Mouse (Mus musculus): ENCODE data around the gene Rab26. TPM values are rescaled to one million over a fixed set of nuclear protein-coding genes. Genes with fewer than 3 reads are reported as not detected.
A peak's percentile ranks its signal among the peaks of the same experiment; 100 is the strongest.

The Rab26 gene
- polyA plus RNA-seq, 1 experiment from 2014 or later: 3.3 TPM

GRCm38 (mm10) chr17:24528560-24528918 lies 5.5 kb downstream of the Rab26 start:
- Histone ChIP-seq H3K4me3 (peak overlapping the region; percentile 87), H3K36me3 (peaks cover 6% of the 10 kb centered on the region; the same call in 1 of the 2 replicates), H3K27ac (peak overlapping the region; percentile 72), H3K9ac (peak overlapping the region; percentile 79), H3K4me1 (peaks cover 57% of the 10 kb centered on the region), H3K27me3 (no peaks in the 10 kb centered on the region), H3K4me2 (peak overlapping the region; percentile 63), H3K9me3 (no peaks in the 10 kb centered on the region)
- WGBS: 0% methylated on average over 8 of the region's 8 CpGs
- no peak for ATAC-seq (ENCODE audit: borderline replicate concordance, extremely low read depth, low FRiP score, low TSS enrichment)

DNA sequence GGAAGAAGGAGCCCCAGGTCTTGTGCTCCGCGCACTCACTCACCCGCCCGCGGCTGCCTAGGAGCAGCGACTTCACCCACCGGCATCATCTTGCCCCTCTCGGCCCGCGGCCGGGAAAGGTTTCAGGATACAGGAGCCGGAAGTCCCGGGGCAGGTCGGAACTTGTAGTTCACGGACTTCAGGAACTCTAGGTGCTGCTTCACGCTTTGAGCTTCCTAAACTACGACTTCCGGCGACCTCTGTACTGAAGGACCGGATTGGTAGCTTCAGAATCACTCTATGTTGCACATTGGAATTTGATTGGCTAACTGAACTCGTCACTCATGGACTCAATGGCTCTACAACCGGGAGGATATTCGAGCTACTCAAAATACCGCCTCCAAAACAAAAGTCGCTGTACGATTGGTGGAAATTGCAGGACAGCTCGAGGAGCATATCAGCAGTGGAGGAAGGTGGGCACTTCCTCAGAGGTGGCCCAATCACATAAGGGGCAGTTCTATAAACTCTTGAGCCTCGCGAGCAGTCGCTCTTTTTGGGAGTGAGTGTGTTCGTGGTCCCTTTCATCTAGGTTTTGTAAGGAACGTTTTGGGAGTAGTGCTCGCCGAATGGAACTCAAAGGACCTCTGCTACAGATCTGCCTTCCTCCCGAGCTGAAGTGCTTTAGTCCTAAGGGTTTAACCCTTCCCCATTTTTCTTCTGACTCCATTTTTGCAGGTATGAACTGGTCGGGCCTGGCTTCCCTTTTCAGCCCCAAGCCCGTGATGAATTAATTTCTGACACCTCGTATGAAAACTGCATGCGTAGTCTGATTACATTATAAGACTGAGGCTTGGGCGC lies 6.1 kb downstream of the Rab26 start, which contains the start of gene Traf7:
Gene Traf7, minus strand, starts transcription at position 216 of the 837 bp plus-strand sequence.
- ATAC-seq (ENCODE audit: borderline replicate concordance, extremely low read depth, low FRiP score, low TSS enrichment): peak; percentile 97
- H3K27ac ChIP-seq: peak within 1 kb of the TSS; percentile 79
- WGBS: under 1% methylated on average over 40 of the region's 40 CpGs

DNA sequence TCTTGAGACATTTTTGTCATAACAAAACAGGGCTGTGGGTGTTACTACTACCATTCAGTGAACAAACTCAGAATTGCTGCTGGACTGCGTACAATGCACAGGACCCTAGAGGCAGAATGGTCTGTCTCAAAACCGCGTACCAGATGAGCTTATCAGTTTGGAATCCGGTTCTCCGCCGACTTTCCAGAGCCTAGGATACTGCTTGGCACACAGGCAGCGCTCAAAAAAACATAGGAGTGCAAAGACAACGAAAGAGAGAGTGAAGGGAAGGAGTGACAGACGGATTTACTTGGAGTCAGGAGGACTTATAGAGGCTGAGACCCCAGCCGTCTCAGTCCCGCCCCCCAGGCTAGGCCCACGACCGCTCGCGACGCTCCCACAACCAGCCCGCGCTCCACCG lies 6.7 kb downstream of the Rab26 start:
- ATAC-seq (ENCODE audit: borderline replicate concordance, extremely low read depth, low FRiP score, low TSS enrichment): peak; percentile 1; the same call in 1 of the 2 replicates
- H3K4me3 ChIP-seq: peak overlapping the region; percentile 87
- WGBS: 0% methylated on average over 19 of the region's 19 CpGs
- no peaks in the 10 kb centered on the region for H3K9me3 ChIP-seq
- H3K27ac ChIP-seq: peak overlapping the region; percentile 79
- peaks cover 6% of the 10 kb centered on the region; the same call in 1 of the 2 replicates for H3K36me3 ChIP-seq
- H3K27me3 ChIP-seq: no peaks in the 10 kb centered on the region
- peaks cover 46% of the 10 kb centered on the region for H3K4me1 ChIP-seq
- peak overlapping the region; percentile 64 for H3K4me2 ChIP-seq
- peak overlapping the region; percentile 84 for H3K9ac ChIP-seq

More for the DNA sequence above, 6.1 kb downstream of the Rab26 start, which contains the start of gene Traf7:
- H3K9ac ChIP-seq: peak within 1 kb of the TSS; percentile 84
- peak within 1 kb of the TSS; percentile 87 for H3K4me3 ChIP-seq
- peaks cover 51% of the 10 kb centered on the region for H3K4me1 ChIP-seq
- H3K36me3 ChIP-seq: peaks cover 6% of the 10 kb centered on the region; the same call in 1 of the 2 replicates
- no peaks in the 10 kb centered on the region for H3K9me3 ChIP-seq
- H3K4me2 ChIP-seq: peak within 1 kb of the TSS; percentile 64
- no peaks in the 10 kb centered on the region for H3K27me3 ChIP-seq

DNA sequence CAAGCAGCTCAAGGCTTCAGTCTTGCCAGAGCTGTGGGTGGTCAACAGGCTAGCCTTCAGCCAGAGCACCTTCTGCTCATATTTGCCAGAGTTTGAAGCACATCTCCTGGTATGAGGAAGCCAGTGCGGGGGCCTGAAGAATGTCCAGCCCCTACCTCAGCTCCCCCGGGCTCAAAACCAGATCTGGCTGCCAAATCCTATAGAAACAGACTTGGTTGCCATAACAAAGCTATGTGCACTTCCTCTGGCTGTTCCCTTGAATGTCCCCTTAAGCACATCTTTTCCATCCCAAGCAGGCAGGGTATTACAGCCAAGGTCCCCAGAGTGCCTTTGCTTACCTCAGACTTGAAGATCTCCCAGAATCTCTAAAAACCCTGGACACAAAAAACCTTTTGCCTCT lies 9.3 kb downstream of the Rab26 start:
- Histone ChIP-seq H3K27ac (no peak overlapping the region), H3K36me3 (0 out of 2 replicates have a peak, but pooled peaks cover 4% of the 10 kb centered on the region), H3K4me2 (no peak overlapping the region), H3K9me3 (no peaks in the 10 kb centered on the region), H3K4me1 (peaks cover 33% of the 10 kb centered on the region), H3K27me3 (no peaks in the 10 kb centered on the region), H3K4me3 (no peak overlapping the region), H3K9ac (0 out of 2 replicates have a peak overlapping the region, but pooled peaks have one; percentile 14)
- no peak for ATAC-seq (ENCODE audit: borderline replicate concordance, extremely low read depth, low FRiP score, low TSS enrichment)
- 54% methylated on average over 2 of the region's 2 CpGs for WGBS

GRCm38 (mm10) chr17:24520450-24520849 lies 13.6 kb downstream of the Rab26 start:
- Histone ChIP-seq H3K4me3 (no peak overlapping the region), H3K27ac (no peak overlapping the region), H3K27me3 (no peaks in the 10 kb centered on the region), H3K9me3 (no peaks in the 10 kb centered on the region), H3K4me2 (no peak overlapping the region), H3K4me1 (peaks cover 7% of the 10 kb centered on the region), H3K36me3 (peaks cover 24% of the 10 kb centered on the region), H3K9ac (no peak overlapping the region)
- WGBS: 73% methylated on average over 4 of the region's 4 CpGs
- no peak for ATAC-seq (ENCODE audit: borderline replicate concordance, extremely low read depth, low FRiP score, low TSS enrichment)

- Histone ChIP-seq H3K9ac (peak overlapping the region; percentile 20), H3K36me3 (peaks cover 59% of the 10 kb centered on the region), H3K27ac (peak overlapping the region; percentile 76), H3K4me2 (peak overlapping the region; percentile 45), H3K4me3 (peak overlapping the region; percentile 22), H3K4me1 (no peaks in the 10 kb centered on the region), H3K9me3 (no peaks in the 10 kb centered on the region), H3K27me3 (no peaks in the 10 kb centered on the region)
- no peak for ATAC-seq (ENCODE audit: borderline replicate concordance, extremely low read depth, low FRiP score, low TSS enrichment)
- WGBS: 77% methylated on average over 24 of the region's 24 CpGs
Measured at GRCm38 (mm10) chr17:24514270-24515257, 19.4 kb downstream of the Rab26 start.

GRCm38 (mm10) chr17:24513609-24514008 lies 20.4 kb downstream of the Rab26 start:
- Histone ChIP-seq H3K4me3 (peak overlapping the region; percentile 22), H3K27me3 (no peaks in the 10 kb centered on the region), H3K4me1 (no peaks in the 10 kb centered on the region), H3K27ac (peak overlapping the region; percentile 76; the same call in 1 of the 2 replicates), H3K4me2 (peak overlapping the region; percentile 45), H3K9me3 (no peaks in the 10 kb centered on the region), H3K9ac (peak overlapping the region; percentile 20), H3K36me3 (peaks cover 66% of the 10 kb centered on the region)
- 41% methylated on average over 5 of the region's 5 CpGs for WGBS
- no peak for ATAC-seq (ENCODE audit: borderline replicate concordance, extremely low read depth, low FRiP score, low TSS enrichment)

DNA sequence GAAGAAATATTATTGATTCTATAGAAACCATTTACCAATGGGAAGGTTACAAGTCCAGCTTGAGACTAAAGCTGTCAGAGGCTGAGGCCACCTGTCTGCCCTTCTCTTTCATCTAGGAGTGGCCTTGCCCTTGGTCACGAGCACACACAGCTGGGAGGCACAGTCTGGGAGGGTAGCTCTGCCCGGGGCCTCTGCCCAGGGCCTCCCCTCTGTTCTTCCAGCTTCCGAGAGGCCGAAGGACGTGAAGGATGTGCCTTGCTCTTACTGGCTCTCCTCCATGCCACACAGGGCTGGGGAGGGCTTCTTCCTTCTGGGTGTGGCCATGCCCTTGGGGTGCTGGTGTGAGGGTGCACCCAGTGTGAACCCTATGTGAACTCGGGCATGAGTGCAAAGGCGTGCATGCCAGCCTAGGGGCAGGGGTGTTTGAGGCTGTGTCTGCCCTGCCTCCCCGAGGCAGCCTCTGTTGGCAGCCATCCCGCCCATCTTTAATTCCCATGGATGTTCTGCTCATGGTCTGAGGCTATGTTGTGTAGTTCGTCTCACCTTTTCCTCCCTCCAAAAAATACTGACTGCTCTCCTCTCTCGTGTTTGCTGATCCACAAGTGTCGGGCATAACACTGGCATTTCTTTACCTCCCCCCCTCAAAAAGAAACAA lies 26.1 kb downstream of the Rab26 start:
- Histone ChIP-seq H3K4me2 (no peak overlapping the region), H3K36me3 (peaks cover 43% of the 10 kb centered on the region), H3K9me3 (no peaks in the 10 kb centered on the region), H3K9ac (no peak overlapping the region), H3K27me3 (no peaks in the 10 kb centered on the region), H3K27ac (no peak overlapping the region), H3K4me1 (peaks cover 4% of the 10 kb centered on the region; the same call in 1 of the 2 replicates), H3K4me3 (no peak overlapping the region)
- 77% methylated on average over 12 of the region's 12 CpGs for WGBS
- no peak for ATAC-seq (ENCODE audit: borderline replicate concordance, extremely low read depth, low FRiP score, low TSS enrichment)

GRCm38 (mm10) chr17:24507129-24507664 lies 26.8 kb downstream of the Rab26 start:
- Histone ChIP-seq H3K9me3 (no peaks in the 10 kb centered on the region), H3K27ac (no peak overlapping the region), H3K4me3 (no peak overlapping the region), H3K27me3 (no peaks in the 10 kb centered on the region), H3K9ac (no peak overlapping the region), H3K4me2 (no peak overlapping the region), H3K36me3 (peaks cover 43% of the 10 kb centered on the region), H3K4me1 (peaks cover 4% of the 10 kb centered on the region; the same call in 1 of the 2 replicates)
- WGBS: 47% methylated on average over 19 of the region's 19 CpGs
- 0 out of 2 replicates have a peak, but pooled peaks have one; percentile 4 for ATAC-seq (ENCODE audit: borderline replicate concordance, extremely low read depth, low FRiP score, low TSS enrichment)

GRCm38 (mm10) chr17:24506332-24507070 lies 27.5 kb downstream of the Rab26 start:
- no peak overlapping the region for H3K4me3 ChIP-seq
- 0 out of 2 replicates have a peak overlapping the region, but pooled peaks have one; percentile 4 for H3K9ac ChIP-seq
- H3K4me1 ChIP-seq: peaks cover 4% of the 10 kb centered on the region; the same call in 1 of the 2 replicates
- 0 out of 2 replicates have a peak, but pooled peaks have one; percentile 2 for ATAC-seq (ENCODE audit: borderline replicate concordance, extremely low read depth, low FRiP score, low TSS enrichment)
- no peak overlapping the region for H3K27ac ChIP-seq
- 25% methylated on average over 36 of the region's 36 CpGs for WGBS
- no peaks in the 10 kb centered on the region for H3K9me3 ChIP-seq
- peaks cover 36% of the 10 kb centered on the region for H3K36me3 ChIP-seq
- peak overlapping the region; percentile 41 for H3K4me2 ChIP-seq
- no peaks in the 10 kb centered on the region for H3K27me3 ChIP-seq
